Mouse (Mus musculus) kidney, postnatal 0 days (tissue): Measurements from ENCODE around the gene Ifit1. TPM values are rescaled to one million over a fixed set of nuclear protein-coding genes. Genes with fewer than 3 reads are reported as not detected.

Experiments
- ATAC-seq: fragments of 200-750 bp; cut with Nextera tagmentation; replicated peaks from 2 replicates; pipeline ENCODE4 v1.8.0; 2017; ENCODE audit warnings: low read depth, moderate number of reproducible peaks, moderate TSS enrichment, moderate library complexity; ENCODE audit not compliant: low FRiP score
- DNase-seq: peaks from one replicate; pipeline ENCODE4 v3.0.0-alpha.2; 2016; ENCODE audit warnings: low spot score
- H3K27ac ChIP-seq: fragments of 300-500 bp; sonication (generic); 2 replicates; pipeline ENCODE4 v1.5.1; 2014; ENCODE audit warnings: mild to moderate bottlenecking
- H3K27me3 ChIP-seq: fragments of 300-500 bp; sonication (generic); 2 replicates; pipeline ENCODE4 v1.6.1; 2014; ENCODE audit warnings: low read length, mixed read lengths; ENCODE audit not compliant: insufficient read depth
- H3K36me3 ChIP-seq: fragments of 300-500 bp; sonication (generic); 2 replicates; pipeline ENCODE4 v1.6.1; 2014; ENCODE audit warnings: low read length, mixed read lengths; ENCODE audit not compliant: insufficient read depth
- H3K4me1 ChIP-seq: fragments of 300-500 bp; sonication (generic); replicated peaks from 2 replicates; pipeline ENCODE4 v1.6.1; 2014; ENCODE audit warnings: antibody characterized with exemption, low read length, mixed read lengths; ENCODE audit not compliant: insufficient read depth
- H3K4me2 ChIP-seq: fragments of 300-500 bp; sonication (generic); 2 replicates; pipeline ENCODE4 v1.6.1; 2014; ENCODE audit warnings: mild to moderate bottlenecking, low read length, moderate library complexity, mixed read lengths
- H3K4me3 ChIP-seq: fragments of 300-500 bp; sonication (generic); replicated peaks from 2 replicates; pipeline ENCODE4 v1.5.1; 2014; ENCODE audit warnings: low read depth, low read length
- H3K9ac ChIP-seq: fragments of 300-500 bp; sonication (generic); 2 replicates; pipeline ENCODE4 v1.6.1; 2014; ENCODE audit warnings: low read depth, low read length
- H3K9me3 ChIP-seq: fragments of 300-500 bp; sonication (generic); replicated peaks from 2 replicates; pipeline ENCODE4 v1.6.1; 2016; ENCODE audit warnings: low read length, inconsistent platforms, mixed read lengths
- CTCF ChIP-seq: IDR thresholded peaks from 2 replicates; pipeline ENCODE4 v1.5.1; 2016; ENCODE audit warnings: antibody characterized with exemption, low read depth, mild to moderate bottlenecking, moderate library complexity
- WGBS: fragments of 180-500 bp; shearing (Covaris S2); extraction: QIAGEN DNeasy Blood & Tissue Kit; methylation state at CpG from one replicate; pipeline ENCODE4 v1.1.7; 2014; 5-methylcytosine and 5-hydroxymethylcytosine counted together
- polyA plus RNA-seq: library from polyadenylated mRNA; unstranded; fragments of >200 nt; fragmentation: Nextera tagmentation; extraction: Ambion mirVana; gene quantifications from 2 replicates; pipeline ENCODE4 v1.2.1, GENCODE M21; 2015

The Ifit1 gene
- polyA plus RNA-seq, 1 experiment from 2014 or later = 6.4 TPM

DNA sequence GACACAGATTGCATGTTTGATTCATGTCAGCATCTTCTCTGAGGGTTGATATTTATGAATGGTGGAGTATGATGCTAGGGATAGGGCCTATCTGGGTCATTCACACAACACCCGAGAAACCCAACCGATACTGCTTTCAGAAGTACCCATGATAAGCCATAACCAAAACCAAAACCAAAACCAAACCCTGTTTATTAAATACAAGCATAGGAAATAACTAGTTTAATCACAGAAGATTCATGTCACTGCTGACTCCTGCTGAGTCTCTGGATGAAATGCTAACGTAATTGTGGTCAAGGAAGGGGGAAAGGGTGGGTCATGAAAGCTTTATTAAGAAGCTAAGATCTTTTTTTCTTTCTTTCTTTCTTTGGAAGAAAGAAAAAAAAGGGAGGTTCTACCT, 9.6 kb downstream of the Ifit1 start:
- H3K9ac ChIP-seq = no peak overlapping the region
- H3K27ac ChIP-seq = no peak overlapping the region
- H3K36me3 ChIP-seq = no peaks in the 10 kb centered on the region
- ATAC-seq = no peak
- no peak for TF ChIP-seq CTCF
- no peaks in the 10 kb centered on the region for H3K27me3 ChIP-seq
- H3K4me1 ChIP-seq = no peaks in the 10 kb centered on the region
- H3K4me2 ChIP-seq = no peak overlapping the region
- no peaks in the 10 kb centered on the region for H3K9me3 ChIP-seq
- H3K4me3 ChIP-seq = no peak overlapping the region
- 90% methylated on average over 3 of the region's 3 CpGs for WGBS
- no peak for DNase-seq

DNA sequence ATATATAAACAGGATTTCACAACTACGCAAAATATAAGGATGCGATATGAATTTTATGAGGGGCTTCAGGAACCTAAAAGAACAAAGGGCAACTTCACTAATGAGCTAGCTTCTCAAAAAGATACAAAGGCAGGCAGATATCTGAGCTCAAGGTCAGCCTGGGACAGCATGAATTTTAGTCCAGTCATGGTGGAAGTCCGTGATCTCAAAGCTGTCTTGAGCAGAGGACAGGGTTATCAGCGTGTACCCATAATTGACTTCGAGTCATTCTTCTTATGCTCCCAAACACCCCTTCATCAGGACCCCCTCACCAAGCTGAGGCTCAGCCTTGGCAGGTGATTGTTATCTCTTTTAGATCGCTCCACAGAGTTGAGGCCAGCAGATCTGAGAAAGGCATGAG, 10.3 kb downstream of the Ifit1 start:
- TF ChIP-seq CTCF = no peak
- Histone ChIP-seq H3K4me1 (no peaks in the 10 kb centered on the region), H3K27me3 (no peaks in the 10 kb centered on the region), H3K9me3 (no peaks in the 10 kb centered on the region), H3K4me3 (no peak overlapping the region), H3K27ac (no peak overlapping the region), H3K36me3 (no peaks in the 10 kb centered on the region), H3K4me2 (no peak overlapping the region), H3K9ac (no peak overlapping the region)
- ATAC-seq (no peak), DNase-seq (no peak)
- WGBS = 76% methylated on average over 6 of the region's 6 CpGs

- Histone ChIP-seq H3K27ac (no peak overlapping the region), H3K36me3 (no peaks in the 10 kb centered on the region), H3K4me2 (no peak overlapping the region), H3K9ac (no peak overlapping the region), H3K4me1 (no peaks in the 10 kb centered on the region), H3K27me3 (no peaks in the 10 kb centered on the region), H3K9me3 (no peaks in the 10 kb centered on the region), H3K4me3 (no peak overlapping the region)
- DNase-seq = no peak
- TF ChIP-seq CTCF = no peak
- WGBS = 77% methylated on average over 10 of the region's 10 CpGs
- ATAC-seq = no peak
These were observed 14.6 kb downstream of the Ifit1 start for GRCm38 (mm10) chr19:34655227-34655805.

DNA sequence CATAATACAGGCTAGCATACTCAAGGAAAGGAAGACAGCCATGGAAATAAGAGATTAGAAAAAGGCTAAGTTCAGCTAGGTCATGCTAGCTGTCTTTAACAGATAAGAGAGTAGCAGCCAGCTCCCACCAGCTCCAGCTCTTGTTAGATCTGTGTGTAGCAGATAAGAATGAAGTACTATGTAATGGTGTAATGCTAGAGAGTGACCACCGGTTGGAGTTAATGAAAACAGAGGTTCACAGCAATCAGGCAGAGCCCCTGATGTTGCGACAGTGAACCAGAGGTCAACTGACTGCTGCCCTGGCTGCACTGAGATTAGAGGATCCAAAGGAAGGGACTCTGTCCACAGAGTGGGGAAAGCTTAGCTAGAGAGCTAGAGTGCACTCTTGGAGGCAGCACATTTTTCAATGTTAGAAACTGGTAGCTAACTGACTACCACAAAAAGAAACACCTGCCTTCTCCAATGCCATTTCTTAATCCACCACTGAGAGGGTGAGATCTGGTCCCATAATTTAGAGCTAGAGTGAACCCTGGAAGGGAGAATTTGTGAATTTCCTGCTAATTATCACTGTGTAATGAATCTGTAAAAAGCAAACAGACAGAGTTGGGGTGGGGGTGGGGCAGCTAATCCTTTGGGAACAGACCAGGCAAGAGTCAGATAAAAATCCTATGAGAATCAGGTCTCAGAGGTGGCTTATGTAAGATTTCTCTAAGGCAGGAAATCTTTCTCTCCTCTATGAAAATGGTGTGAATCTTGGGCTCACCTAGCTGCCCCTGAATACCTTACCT, 16.0 kb downstream of the Ifit1 start:
- Histone ChIP-seq H3K27me3 (no peaks in the 10 kb centered on the region), H3K4me3 (no peak overlapping the region), H3K9ac (no peak overlapping the region), H3K27ac (no peak overlapping the region), H3K36me3 (no peaks in the 10 kb centered on the region), H3K4me1 (no peaks in the 10 kb centered on the region), H3K4me2 (no peak overlapping the region), H3K9me3 (no peaks in the 10 kb centered on the region)
- 32% methylated on average over 2 of the region's 2 CpGs for WGBS
- TF ChIP-seq CTCF = no peak
- DNase-seq (no peak), ATAC-seq (no peak)

- H3K9me3 ChIP-seq = no peaks in the 10 kb centered on the region
- H3K36me3 ChIP-seq = no peaks in the 10 kb centered on the region
- DNase-seq = peak; percentile 89
- H3K27me3 ChIP-seq = no peaks in the 10 kb centered on the region
- TF ChIP-seq CTCF = peak; percentile 86
- peak; percentile 91 for ATAC-seq
- H3K4me3 ChIP-seq = peak overlapping the region; percentile 28
- H3K4me2 ChIP-seq = peak overlapping the region; percentile 57
- no peaks in the 10 kb centered on the region for H3K4me1 ChIP-seq
- no peak overlapping the region for H3K9ac ChIP-seq
- no peak overlapping the region for H3K27ac ChIP-seq
- 15% methylated on average over 13 of the region's 13 CpGs for WGBS
These were observed 21.4 kb downstream of the Ifit1 start for GRCm38 (mm10) chr19:34662067-34662507.

GRCm38 (mm10) chr19:34662740-34663139, 22.1 kb downstream of the Ifit1 start:
- Histone ChIP-seq H3K9ac (no peak overlapping the region), H3K27me3 (no peaks in the 10 kb centered on the region), H3K27ac (no peak overlapping the region), H3K4me3 (no peak overlapping the region), H3K9me3 (no peaks in the 10 kb centered on the region), H3K36me3 (no peaks in the 10 kb centered on the region), H3K4me1 (no peaks in the 10 kb centered on the region), H3K4me2 (no peak overlapping the region)
- DNase-seq (no peak), ATAC-seq (no peak)
- no peak for TF ChIP-seq CTCF
- 54% methylated on average over 5 of the region's 5 CpGs for WGBS
